Mouse (Mus musculus) ES-E14 (cell line): ENCODE measurements around the gene Fuca1. TPM values are rescaled to one million over a fixed set of nuclear protein-coding genes. Genes with fewer than 3 reads are reported as not detected.
"Not testable (repeated sequence)": the region's sequence is repeated elsewhere in the genome, so short reads cannot be mapped to it uniquely, and the experiment has no call there.

Experiments used
- DNase-seq: peaks from one replicate; pipeline ENCODE4 v3.0.0-alpha.2; 2013; ENCODE audit warnings: low read depth, low spot score
- H3K27ac ChIP-seq: 2 replicates; pipeline ENCODE4 v1.5.1; 2012; ENCODE audit warnings: low read depth, mild to moderate bottlenecking, low read length, moderate library complexity, mixed read lengths; ENCODE audit not compliant: poor library complexity, insufficient read depth, severe bottlenecking
- H3K36me3 ChIP-seq: 2 replicates; pipeline ENCODE4 v1.6.1; 2012; ENCODE audit warnings: mild to moderate bottlenecking, low read length, moderate library complexity, mixed read lengths; ENCODE audit not compliant: control insufficient read depth, poor library complexity, insufficient read depth, severe bottlenecking
- H3K4me1 ChIP-seq, 2 experiments: fragments of 150-350 bp in 1 of 2; sonication (generic) in 1 of 2; 2 replicates each; pipeline ENCODE4 v1.6.1; 2012; ENCODE audit warnings: low read length in 2 of 2, mild to moderate bottlenecking in 1 of 2, mixed read lengths in 1 of 2; ENCODE audit not compliant: control insufficient read depth in 2 of 2, insufficient read depth in 2 of 2, poor library complexity in 1 of 2
- H3K4me3 ChIP-seq, 2 experiments: fragments of 150-350 bp in 1 of 2; sonication (generic) in 1 of 2; 2 replicates each; pipeline ENCODE4 v1.5.1; 2012; ENCODE audit warnings: low read length in 2 of 2, low read depth in 1 of 2, mild to moderate bottlenecking in 1 of 2, mixed read lengths in 1 of 2; ENCODE audit not compliant: insufficient read depth in 1 of 2, poor library complexity in 1 of 2, severe bottlenecking in 1 of 2
- H3K9ac ChIP-seq: 2 replicates; pipeline ENCODE4 v1.6.1; 2012; ENCODE audit warnings: low read depth, mild to moderate bottlenecking, low read length, mixed read lengths; ENCODE audit not compliant: poor library complexity, insufficient read depth, severe bottlenecking
- H3K9me3 ChIP-seq: fragments of 150-350 bp; sonication (generic); 2 replicates; pipeline ENCODE4 v1.6.1; 2012; ENCODE audit warnings: low read depth, mild to moderate bottlenecking, low read length; ENCODE audit not compliant: control insufficient read depth, insufficient read depth
- CHD2 ChIP-seq: IDR thresholded peaks from 2 replicates; pipeline ENCODE4 v1.6.1; 2014; ENCODE audit warnings: mild to moderate bottlenecking, low read depth, low read length, inconsistent platforms
- HCFC1 ChIP-seq: IDR thresholded peaks from 2 replicates; pipeline ENCODE4 v1.6.1; 2012; ENCODE audit warnings: low read length, inconsistent platforms, borderline replicate concordance; ENCODE audit not compliant: insufficient read depth
- MAFK ChIP-seq: IDR thresholded peaks from 2 replicates; pipeline ENCODE4 v1.6.1; 2014; ENCODE audit warnings: mild to moderate bottlenecking, low read depth, low read length, inconsistent platforms; ENCODE audit not compliant: insufficient read depth
- ZC3H11A ChIP-seq: IDR thresholded peaks from 2 replicates; pipeline ENCODE4 v1.6.1; 2012; ENCODE audit warnings: low read depth, mild to moderate bottlenecking, inconsistent platforms, low read length, borderline replicate concordance
- ZNF384 ChIP-seq: IDR thresholded peaks from 2 replicates; pipeline ENCODE4 v1.6.1; 2012; ENCODE audit warnings: low read depth, low read length, inconsistent platforms
- in situ Hi-C, 2 experiments: fragments of 600-800 bp; cut with MboI; formaldehyde crosslinking; loops; one replicate each; pipeline ENCODE4 v1.15.1; 2025; ENCODE audit warnings: low sequenced_read_pairs in 2 of 2, inconsistent platforms in 1 of 2; ENCODE audit not compliant: unreplicated experiment in 2 of 2
- total RNA-seq: library from RNA; depleted of rRNA; stranded (reverse); fragments of 300-350 nt; gene quantifications from 2 replicates; pipeline ENCODE4 v1.2.3, GENCODE M21; 2012

Fuca1 gene
- total RNA-seq, 1 experiment: 69.8 TPM

DNA sequence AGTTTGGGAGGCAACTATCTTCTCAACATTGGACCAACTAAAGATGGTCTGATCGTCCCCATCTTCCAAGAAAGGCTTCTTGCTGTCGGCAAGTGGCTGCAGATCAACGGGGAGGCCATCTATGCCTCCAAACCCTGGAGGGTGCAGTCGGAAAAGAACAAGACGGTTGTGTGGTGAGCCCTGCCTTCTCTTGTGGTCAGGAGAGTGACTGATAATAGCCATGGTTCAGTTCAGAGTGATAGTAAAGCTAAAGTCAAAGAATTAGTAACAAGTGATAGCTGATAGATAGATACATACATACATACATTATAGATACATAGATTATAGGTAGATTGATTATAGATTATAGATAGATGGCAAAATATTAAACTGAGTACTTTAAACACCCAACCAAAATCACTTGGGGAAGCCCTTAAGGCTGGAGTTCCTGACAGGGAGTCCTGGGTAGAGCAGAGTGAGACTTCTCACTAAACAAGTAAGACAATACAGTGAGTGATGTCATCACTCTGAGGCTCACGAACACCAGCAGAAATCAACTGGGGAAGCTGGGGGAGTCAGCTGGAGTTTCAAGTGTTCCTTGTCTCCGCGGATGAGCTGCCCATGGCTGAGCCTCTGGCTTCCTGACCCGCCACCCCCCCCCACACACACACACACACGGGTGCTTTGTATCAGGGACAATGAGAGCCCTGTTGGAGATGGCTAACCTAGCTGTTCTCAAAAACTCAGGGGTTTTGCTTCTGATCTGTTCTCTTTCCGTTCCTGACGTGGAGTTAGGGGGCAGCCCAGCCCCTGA, 14.4 kb downstream of the Fuca1 start:
- Histone ChIP-seq H3K4me3 (no peak overlapping the region), H3K9me3 (no peaks in the 10 kb centered on the region), H3K27ac (no peak overlapping the region), H3K9ac (no peak overlapping the region), H3K4me1 (peaks cover 0 to 2% of the 10 kb centered on the region in 2 experiments; a peak in 1 of 4 replicates), H3K36me3 (peaks cover 11% of the 10 kb centered on the region; the same call in 1 of the 2 replicates)
- in situ Hi-C loops: no loop called here
- no peak for DNase-seq
- TF ChIP-seq ZC3H11A: no peak

DNA sequence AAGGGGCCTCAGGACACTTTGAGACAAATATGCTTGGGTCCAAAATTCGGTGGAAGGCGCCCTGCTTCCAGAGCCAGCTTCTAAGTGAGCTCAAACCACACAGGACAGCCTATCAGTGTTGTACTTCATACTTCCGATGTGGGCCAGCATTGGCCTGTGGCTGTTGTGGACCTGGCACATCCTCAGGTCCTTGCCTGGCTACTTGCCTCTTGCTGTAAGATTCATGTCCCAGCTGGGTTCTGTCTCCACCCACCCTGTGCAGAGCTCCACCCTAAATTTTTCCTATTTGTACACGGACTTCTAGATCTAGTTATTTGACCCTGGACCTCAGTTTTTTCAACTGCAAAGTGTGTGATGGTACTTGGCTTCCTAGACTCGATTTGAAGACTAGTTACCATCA, 15.0 kb downstream of the Fuca1 start:
- in situ Hi-C loops: no loop called here
- Histone ChIP-seq H3K27ac (no peak overlapping the region), H3K9me3 (no peaks in the 10 kb centered on the region), H3K4me3 (no peak overlapping the region), H3K36me3 (peaks cover 11% of the 10 kb centered on the region; the same call in 1 of the 2 replicates), H3K9ac (no peak overlapping the region), H3K4me1 (peaks cover 0 to 2% of the 10 kb centered on the region in 2 experiments; a peak in 1 of 4 replicates)
- DNase-seq: no peak
- TF ChIP-seq HCFC1 (no peak), ZC3H11A (no peak), CHD2 (no peak), ZNF384 (no peak), MAFK (no peak)

DNA sequence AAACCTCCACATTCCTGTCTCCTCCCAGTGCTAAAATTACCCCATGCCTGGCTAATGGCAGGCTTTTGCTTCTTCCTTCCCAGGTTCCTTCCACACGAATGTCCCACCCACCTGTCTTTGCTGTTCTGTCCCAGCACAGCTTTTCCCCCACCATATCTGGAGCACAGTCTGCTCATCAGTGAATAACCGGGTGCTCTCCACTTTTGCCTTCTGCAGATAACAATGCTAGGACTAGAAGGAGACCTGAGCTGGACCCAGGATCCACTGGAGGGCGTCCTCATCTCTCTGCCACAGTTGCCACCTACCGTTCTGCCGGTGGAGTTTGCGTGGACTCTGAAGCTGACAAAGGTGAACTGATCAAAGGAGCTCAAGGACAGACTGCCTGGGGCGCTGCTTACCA, 18.3 kb downstream of the Fuca1 start:
- Histone ChIP-seq H3K4me3 (no peak overlapping the region), H3K36me3 (peaks cover 5% of the 10 kb centered on the region; the same call in 1 of the 2 replicates), H3K9ac (no peak overlapping the region), H3K27ac (no peak overlapping the region), H3K9me3 (no peaks in the 10 kb centered on the region), H3K4me1 (peaks cover 0 to 2% of the 10 kb centered on the region in 2 experiments; a peak in 1 of 4 replicates)
- in situ Hi-C loops: no loop called here
- no peak for TF ChIP-seq MAFK
- TF ChIP-seq HCFC1: no peak
- no peak for TF ChIP-seq ZNF384
- TF ChIP-seq CHD2: no peak
- no peak for TF ChIP-seq ZC3H11A
- no peak for DNase-seq

DNA sequence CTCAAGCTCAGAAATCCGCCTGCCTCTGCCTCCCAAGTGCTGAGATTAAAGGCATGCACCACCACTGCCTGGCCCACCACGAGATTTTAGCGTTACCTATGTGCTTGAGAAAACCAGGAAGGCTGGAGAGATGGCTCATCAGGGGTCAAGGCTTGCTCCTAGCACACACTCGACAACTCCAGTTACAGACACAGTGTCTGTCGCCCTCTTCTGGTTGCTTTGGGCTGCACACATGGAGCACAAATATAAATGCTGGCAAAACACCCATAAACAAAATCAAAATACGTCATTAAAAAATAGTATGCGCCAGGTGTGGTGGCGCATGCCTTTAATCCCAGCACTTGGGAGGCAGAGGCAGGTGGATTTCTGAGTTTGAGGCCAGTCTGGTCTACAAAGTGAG, 20.5 kb downstream of the Fuca1 start:
- not testable (repeated sequence) for DNase-seq, H3K4me3 ChIP-seq

DNA sequence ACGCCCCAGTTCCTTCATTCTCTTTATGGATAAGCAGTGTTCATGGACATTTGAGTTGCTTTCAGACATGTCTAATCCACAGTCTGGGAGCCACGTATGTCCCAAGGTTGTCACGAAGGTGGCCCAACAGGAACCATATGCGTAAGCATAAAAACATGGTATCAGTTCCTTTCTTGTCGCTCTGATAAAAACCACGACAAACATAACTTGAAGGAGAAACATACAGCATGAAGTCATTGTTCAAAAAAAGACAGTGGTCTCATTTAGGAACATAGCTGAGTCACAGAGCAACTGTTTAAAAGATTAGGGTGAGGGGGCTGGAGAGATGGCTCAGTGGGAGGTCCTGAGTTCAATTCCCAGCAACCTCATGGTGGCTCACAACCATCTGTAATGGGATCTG, 21.7 kb downstream of the Fuca1 start:
- H3K9me3 ChIP-seq: no peaks in the 10 kb centered on the region
- peaks cover 5% of the 10 kb centered on the region; the same call in 1 of the 2 replicates for H3K36me3 ChIP-seq
- peaks cover 0 to 2% of the 10 kb centered on the region in 2 experiments; a peak in 1 of 4 replicates for H3K4me1 ChIP-seq
- H3K4me3 ChIP-seq: no peak overlapping the region
- H3K9ac ChIP-seq: no peak overlapping the region
- DNase-seq: no peak
- H3K27ac ChIP-seq: no peak overlapping the region
- in situ Hi-C loops: no loop called here
- TF ChIP-seq ZNF384 (no peak), HCFC1 (no peak)

More for the DNA sequence above, 20.5 kb downstream of the Fuca1 start:
- H3K9ac ChIP-seq, H3K36me3 ChIP-seq, in situ Hi-C loops, H3K4me1 ChIP-seq, H3K9me3 ChIP-seq, H3K27ac ChIP-seq: not testable (repeated sequence)
